Mouse (Mus musculus): ENCODE data around the gene Gtf2h2.
A peak's percentile ranks its signal among the peaks of the same experiment; 100 is the strongest.
"Not testable (repeated sequence)": the region's sequence is repeated elsewhere in the genome, so short reads cannot be mapped to it uniquely, and the experiment has no call there.

The Gtf2h2 gene

GRCm38 (mm10) chr13:100492061-100492787 is at the start of gene Gtf2h2:
Gene Gtf2h2 (minus strand): TSS chr13:100492579.
- peak; percentile 96 for DNase-seq

- peak; percentile 54 for DNase-seq
Measured at GRCm38 (mm10) chr13:100536149-100536548, 43.8 kb upstream of the Gtf2h2 start.

GRCm38 (mm10) chr13:100532788-100533365 is 40.5 kb upstream of the Gtf2h2 start:
- DNase-seq: peak; percentile 85

GRCm38 (mm10) chr13:100526649-100527038 is 34.3 kb upstream of the Gtf2h2 start:
- peak; percentile 4 for DNase-seq

GRCm38 (mm10) chr13:100525935-100526648 is 33.7 kb upstream of the Gtf2h2 start:
- DNase-seq: peak; percentile 23

GRCm38 (mm10) chr13:100524896-100525295 is 32.5 kb upstream of the Gtf2h2 start:
- peak; percentile 28 for DNase-seq

- DNase-seq: peak; percentile 4
Measured at GRCm38 (mm10) chr13:100523698-100524097, 31.3 kb upstream of the Gtf2h2 start.

- peak; percentile 10 for DNase-seq
Measured at GRCm38 (mm10) chr13:100521724-100522591, 29.6 kb upstream of the Gtf2h2 start.

GRCm38 (mm10) chr13:100519162-100519561 is 26.8 kb upstream of the Gtf2h2 start:
- DNase-seq: peak; percentile 72

GRCm38 (mm10) chr13:100518191-100518590 is 25.8 kb upstream of the Gtf2h2 start:
- peak; percentile 15 for DNase-seq

GRCm38 (mm10) chr13:100517652-100518153 is 25.3 kb upstream of the Gtf2h2 start:
- DNase-seq: peak; percentile 60

- DNase-seq: peak; percentile 66
Measured at GRCm38 (mm10) chr13:100516213-100517105, 24.1 kb upstream of the Gtf2h2 start.

- no peak for DNase-seq
Measured at GRCm38 (mm10) chr13:100512792-100513191, 20.4 kb upstream of the Gtf2h2 start.

GRCm38 (mm10) chr13:100511860-100512364 is 19.5 kb upstream of the Gtf2h2 start:
- no peak for DNase-seq

GRCm38 (mm10) chr13:100511146-100511859 is 18.9 kb upstream of the Gtf2h2 start:
- DNase-seq: peak; percentile 74

GRCm38 (mm10) chr13:100499625-100500024 is 7.2 kb upstream of the Gtf2h2 start:
- DNase-seq: not testable (repeated sequence)

GRCm38 (mm10) chr13:100495337-100495736 is 3.0 kb upstream of the Gtf2h2 start:
- DNase-seq: no peak

GRCm38 (mm10) chr13:100494370-100494769 is 2.0 kb upstream of the Gtf2h2 start:
- DNase-seq: not testable (repeated sequence)

- DNase-seq: no peak
Measured at GRCm38 (mm10) chr13:100493313-100493712, 934 bp upstream of the Gtf2h2 start.

- DNase-seq: no peak
Measured at GRCm38 (mm10) chr13:100491623-100492022, 756 bp downstream of the Gtf2h2 start.

- DNase-seq: no peak
Measured at GRCm38 (mm10) chr13:100490424-100490823, 2.0 kb downstream of the Gtf2h2 start.

Data from heart, adult 11 months (tissue).